Mouse (Mus musculus) thymus, adult 2 months (tissue): ENCODE measurements around the gene Rlbp1.

Source experiments
- CTCF ChIP-seq: fragments of 200-500 bp; IDR thresholded peaks from 2 replicates; pipeline ENCODE4 v1.5.1; 2012; ENCODE audit warnings: mild to moderate bottlenecking, control low read depth, low read length, moderate library complexity, borderline replicate concordance; ENCODE audit not compliant: control insufficient read depth, poor library complexity, insufficient read depth; ENCODE audit errors: extremely low read depth
- POLR2A ChIP-seq: fragments of 200-500 bp; IDR thresholded peaks from 2 replicates; pipeline ENCODE4 v1.6.1; 2012; ENCODE audit warnings: mild to moderate bottlenecking, low read length, control low read depth, moderate library complexity; ENCODE audit not compliant: control insufficient read depth, poor library complexity, insufficient read depth; ENCODE audit errors: extremely low read depth

DNA sequence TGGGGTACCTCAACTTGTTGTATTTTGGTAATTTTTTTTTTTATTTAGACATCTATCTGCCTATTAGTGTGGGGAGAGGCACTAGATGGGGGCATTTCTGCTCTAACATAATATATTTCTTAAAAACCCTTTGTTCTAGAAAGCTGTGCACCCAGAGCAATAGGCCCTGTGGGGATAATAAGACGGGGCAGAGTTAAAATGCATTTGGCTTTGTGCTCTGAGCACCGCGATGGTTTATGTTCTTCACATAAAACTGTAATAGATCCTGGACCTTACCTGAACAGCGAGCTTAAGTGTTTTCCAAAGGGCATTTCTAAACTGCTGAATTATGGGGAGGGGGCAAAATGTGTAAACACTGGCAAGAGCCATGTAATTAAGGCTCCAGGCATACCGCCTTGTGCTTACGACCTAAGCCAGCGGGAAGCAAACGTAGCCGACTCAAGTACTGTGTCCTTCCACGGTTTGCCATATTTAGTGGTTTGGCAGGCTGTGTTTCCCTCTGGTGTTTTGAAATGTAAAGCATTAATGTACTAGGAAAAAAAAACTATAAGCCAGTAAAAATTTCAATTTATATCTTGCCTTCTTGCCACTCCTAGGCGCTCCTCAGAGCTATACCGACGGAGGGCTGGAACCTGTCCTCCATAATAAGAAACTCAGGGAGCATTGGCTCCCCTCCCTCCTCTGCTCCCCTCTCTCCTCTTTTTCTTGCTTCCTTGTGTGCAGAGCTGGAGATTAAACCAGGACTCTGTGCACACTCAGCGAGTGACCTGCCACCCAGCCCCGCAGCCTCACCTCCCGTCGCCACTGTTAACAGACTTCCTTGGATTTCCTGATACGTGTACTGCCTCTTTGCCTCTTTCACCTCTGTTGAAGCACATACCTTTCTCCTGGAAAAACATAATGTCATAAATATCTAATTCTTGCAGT is 27.9 kb upstream of the Rlbp1 start:
- no peak for TF ChIP-seq CTCF
- no peak for TF ChIP-seq POLR2A
